Mouse (Mus musculus) spleen, adult 2 months (tissue): ENCODE measurements around the gene Epop.

Experiments used
- CTCF ChIP-seq: fragments of 200-500 bp; IDR thresholded peaks from 2 replicates; pipeline ENCODE4 v1.5.1; 2011; ENCODE audit warnings: mild to moderate bottlenecking, inconsistent platforms; ENCODE audit not compliant: insufficient read depth, insufficient read length, insufficient replicate concordance; ENCODE audit errors: extremely low read depth
- POLR2A ChIP-seq: fragments of 200-500 bp; IDR thresholded peaks from 2 replicates; pipeline ENCODE4 v1.6.1; 2011; ENCODE audit warnings: low read depth, low read length, inconsistent platforms

GRCm38 (mm10) chr11:97664339-97664665 lies 34.8 kb upstream of the Epop start:
- no peak for TF ChIP-seq CTCF
- TF ChIP-seq POLR2A, result no peak
